Mouse (Mus musculus): ENCODE data around the gene Rcan2.

Gene Rcan2

DNA sequence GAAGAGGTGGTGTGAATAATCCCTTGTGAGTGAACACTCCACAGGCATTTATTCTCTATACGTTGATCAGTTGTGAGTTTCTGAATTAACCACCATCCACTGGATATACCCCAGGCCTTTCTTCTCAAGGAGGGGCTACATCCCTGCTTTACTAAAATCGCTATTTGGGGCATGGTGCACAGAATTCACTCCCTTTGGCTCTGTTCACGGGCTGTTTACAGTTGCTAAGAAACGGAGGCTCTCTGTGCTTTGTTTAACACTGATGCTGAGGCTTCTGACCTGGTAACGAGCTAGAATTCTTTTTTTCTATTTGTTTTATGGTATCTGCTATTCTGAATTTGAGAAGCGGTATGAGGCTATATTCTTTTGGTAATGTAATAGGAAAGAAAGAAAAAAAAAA lies 224.8 kb downstream of the Rcan2 start:
- DNase-seq = no peak

DNA sequence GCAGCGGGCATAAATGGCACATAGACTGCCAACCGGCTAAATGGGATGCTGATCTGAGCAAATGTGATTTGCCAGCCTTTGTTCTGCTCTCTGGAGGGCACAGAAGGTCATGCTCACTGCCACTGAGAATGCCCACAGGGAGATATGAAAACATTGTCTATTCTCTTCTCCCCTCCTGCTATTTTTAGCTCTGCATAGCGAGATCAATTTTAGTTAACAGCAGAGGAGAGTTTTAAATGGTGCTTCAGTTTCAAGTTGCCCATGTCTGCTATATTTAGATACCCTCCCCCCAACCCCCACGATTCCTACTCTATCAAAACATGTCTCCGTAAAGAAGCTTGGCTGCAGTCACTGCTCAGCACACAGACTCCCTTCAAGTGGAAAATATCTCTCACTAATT lies 225.2 kb downstream of the Rcan2 start:
- DNase-seq = peak; percentile 24

DNA sequence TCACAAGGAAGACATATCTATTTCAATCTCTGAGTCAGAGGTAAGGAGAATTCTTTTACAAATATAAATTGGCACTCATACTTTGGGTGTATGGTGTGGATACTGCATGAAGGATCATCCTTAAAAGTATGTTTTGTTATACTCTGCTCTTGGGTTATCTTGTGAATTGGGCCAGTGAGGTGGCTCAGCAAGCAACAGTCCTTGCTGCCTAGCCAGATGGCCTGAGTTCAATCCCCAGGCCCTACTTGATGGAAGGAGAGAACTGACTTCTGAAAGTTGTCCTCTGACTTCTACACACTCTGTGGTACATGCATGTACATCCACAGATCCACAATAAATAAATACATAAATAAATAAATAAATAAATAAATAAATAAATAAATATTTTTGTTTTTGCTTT lies 225.6 kb downstream of the Rcan2 start:
- no peak for DNase-seq

GRCm38 (mm10) chr17:44027311-44027710 lies 226.2 kb downstream of the Rcan2 start:
- no peak for DNase-seq

DNA sequence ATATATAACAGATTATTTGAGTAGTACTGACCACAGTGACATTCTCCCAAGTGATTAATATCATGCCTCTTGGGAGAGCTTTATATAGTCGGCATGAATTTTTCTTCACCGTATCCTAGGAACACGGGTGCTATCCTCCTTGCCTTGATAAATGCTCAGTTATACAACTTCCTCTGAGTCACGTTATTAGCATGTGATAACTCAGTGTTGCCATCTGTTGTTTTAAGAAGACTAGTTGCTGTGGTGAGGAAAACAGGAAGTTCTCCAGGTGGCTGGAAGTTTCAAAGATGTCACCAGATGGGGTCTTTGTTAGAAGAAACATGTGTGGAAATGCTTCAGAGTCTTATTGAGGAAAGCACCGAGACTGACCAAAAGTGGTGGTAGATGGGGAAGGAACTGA lies 228.5 kb downstream of the Rcan2 start:
- DNase-seq = no peak

DNA sequence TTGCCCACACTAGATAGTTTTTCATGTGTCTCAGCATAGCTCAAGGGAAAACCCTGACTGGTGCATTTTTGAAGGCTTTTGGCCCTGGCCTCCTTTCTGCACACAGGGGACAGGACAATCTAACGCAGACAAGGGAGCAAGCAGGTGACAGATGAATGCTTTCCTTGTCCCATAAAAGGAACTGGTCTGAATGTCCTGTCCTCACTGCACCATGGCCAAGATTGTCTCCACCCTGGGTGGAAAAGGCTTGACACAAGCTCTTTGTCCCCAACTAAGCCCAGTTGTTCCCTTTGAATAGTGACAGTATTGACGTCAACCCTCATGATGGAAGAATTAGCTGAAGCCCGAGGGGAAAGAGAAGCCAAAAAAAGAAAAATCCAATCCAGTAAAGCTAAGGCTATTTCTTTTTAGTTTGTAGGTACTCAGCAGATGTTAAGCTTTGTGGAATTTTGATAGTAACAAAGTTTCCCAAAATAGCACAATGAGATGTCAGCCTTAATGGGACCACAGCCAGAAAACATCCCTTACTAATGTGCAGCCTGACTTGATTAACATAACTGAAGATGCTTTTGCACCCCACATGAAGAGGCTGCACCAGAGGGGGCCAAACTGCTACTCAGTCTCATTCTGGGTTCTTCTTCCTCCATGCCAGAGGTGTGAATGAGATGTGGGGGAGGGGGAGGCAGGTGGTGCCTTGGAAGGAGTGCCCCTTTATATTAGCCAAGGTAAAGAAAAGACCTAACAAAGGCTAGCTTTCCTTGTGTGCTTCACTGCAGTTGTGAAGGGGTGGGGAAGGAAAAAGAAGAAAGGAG lies 229.8 kb downstream of the Rcan2 start:
- no peak for DNase-seq

DNA sequence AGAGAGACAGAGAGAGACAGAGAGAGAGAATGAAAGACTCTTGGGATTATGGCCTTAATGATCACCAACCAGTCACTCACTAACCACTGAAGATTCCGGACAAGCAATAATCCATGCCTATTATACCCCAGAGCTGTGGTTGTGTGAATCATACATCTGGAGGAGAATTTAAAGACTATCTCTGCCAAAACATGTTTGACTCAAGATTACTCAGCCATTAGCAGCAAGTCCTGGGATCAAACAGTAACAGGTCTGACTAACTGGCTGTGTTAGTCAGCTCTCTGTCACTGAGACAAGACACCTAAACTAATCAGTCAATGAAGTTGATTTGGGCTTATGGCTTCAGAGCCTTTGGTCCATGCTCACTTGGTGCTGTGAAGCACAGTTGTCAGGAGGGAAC lies 233.9 kb downstream of the Rcan2 start:
- DNase-seq = no peak

GRCm38 (mm10) chr17:44038656-44039055 lies 237.5 kb downstream of the Rcan2 start:
- DNase-seq = peak; percentile 61

GRCm38 (mm10) chr17:44040449-44040848 lies 239.3 kb downstream of the Rcan2 start:
- no peak for DNase-seq

DNA sequence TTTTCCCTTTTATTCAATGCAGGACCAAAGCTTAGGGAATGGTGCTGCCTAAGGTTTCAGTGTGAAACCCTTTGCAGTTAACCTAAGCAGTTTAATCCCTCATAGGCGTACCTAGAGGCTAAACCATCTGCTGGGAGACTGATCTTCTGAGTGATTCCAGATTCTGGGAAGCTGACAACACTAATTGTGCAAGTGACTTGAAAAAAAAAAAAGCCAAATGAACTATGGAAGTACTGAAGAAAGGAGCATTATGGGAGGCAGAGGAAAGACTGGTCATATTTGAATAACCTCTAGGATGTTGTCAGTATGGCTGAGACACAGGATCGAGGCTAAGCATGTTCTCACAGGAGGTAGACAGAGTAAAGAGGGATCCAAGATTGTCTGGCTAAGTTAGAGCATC lies 241.2 kb downstream of the Rcan2 start:
- no peak for DNase-seq

DNA sequence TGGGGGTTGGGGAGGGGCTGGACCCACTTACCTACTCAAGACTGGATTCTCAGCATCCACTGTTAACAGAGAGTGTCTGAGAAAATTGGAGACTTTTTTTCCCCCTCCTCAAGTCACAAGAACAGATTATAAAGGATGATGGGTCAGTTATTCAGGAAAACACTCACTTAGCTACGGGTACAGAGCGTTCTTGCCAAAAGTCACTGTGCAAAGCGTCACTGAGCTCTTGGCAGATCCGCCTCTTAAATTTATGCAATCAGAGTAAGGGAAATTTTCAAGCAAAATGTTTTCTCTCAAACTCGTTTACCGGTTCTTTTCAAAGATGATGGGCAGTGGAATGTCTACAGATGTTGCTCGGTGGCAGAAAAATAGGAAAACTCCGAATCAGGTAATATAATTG lies 241.7 kb downstream of the Rcan2 start:
- no peak for DNase-seq

- no peak for DNase-seq
These were observed 252.3 kb downstream of the Rcan2 start for GRCm38 (mm10) chr17:44053427-44053826.

- no peak for DNase-seq
These were observed 256.0 kb downstream of the Rcan2 start for GRCm38 (mm10) chr17:44057123-44057522.

- no peak for DNase-seq
These were observed 257.0 kb downstream of the Rcan2 start for GRCm38 (mm10) chr17:44058145-44058544.

- DNase-seq = no peak
These were observed 259.6 kb downstream of the Rcan2 start for GRCm38 (mm10) chr17:44060781-44061180.

- DNase-seq = no peak
These were observed 260.2 kb downstream of the Rcan2 start for GRCm38 (mm10) chr17:44061289-44061890.

DNA sequence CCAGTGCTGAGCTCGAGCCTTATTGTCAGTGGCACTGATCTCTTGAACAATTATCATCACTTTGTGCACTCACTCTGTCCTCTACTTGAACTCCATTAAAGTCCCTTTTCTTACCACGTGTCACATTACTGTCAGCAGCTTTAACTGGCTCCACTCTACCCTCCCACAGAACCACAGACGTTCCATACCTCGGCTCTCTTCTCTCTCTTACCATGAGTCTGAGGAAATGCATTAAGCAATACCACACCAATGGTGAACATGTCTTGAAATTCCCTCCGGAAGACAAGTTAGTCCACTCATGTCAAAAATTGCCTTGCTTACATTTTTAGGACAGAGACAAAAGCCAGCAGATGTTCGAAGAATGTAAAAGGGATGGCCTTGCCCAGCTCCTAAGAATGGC lies 267.7 kb downstream of the Rcan2 start:
- no peak for DNase-seq

DNA sequence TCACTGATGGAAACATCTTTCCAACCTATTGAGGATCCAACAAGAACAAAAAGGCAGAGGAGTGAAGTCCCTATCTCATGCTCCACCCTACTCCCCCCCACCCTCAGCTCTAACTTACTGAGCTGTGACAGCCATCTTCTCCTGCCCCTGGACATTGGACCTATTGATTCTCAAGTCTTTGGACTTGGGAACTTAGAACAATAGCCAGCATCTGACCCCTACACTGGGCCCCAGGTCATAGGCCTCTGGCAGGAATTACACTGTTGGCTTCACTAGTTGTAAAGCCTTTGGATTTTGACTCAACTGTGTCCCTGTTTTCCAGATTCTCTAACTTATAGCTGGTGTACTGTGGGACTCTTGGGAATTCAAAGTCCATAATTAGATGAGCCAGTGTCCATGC lies 270.5 kb downstream of the Rcan2 start:
- DNase-seq = no peak

- no peak for DNase-seq
These were observed 274.4 kb downstream of the Rcan2 start for GRCm38 (mm10) chr17:44075601-44076000.

- DNase-seq = peak; percentile 43
These were observed 275.0 kb downstream of the Rcan2 start for GRCm38 (mm10) chr17:44076051-44076680.

DNA sequence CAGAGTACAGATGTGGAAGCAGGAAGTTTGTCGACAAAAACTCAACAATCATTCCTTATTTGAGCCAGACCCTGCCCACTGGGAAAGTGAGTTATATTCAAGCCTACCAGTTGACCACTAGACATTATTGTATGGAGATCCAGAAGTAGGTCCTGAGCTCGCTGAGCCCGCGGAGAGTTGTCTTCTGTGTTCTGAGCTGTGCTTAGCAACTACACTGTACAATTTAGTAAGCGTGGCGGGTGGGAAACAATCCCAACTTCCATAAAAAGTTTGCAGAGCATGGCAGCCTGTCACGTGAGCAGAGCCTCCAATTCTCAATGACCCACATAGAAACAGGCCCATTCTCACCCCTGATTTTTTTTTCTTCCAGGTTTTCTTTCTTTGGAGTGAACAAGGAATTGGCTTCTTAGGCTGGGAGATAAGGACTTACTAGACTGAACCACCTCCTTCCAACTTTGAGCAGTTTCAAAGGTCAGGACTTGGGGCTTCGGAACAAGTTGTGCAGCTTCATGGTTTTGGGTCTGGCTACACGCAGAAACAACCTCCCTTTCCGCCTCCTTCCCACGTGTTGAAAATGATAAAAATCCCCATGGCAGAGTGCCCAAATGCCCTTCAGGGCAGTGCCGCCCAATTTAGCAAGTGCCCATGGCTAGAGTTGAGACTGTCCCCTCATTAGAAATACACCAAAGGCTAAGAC lies 276.1 kb downstream of the Rcan2 start:
- no peak for DNase-seq

- no peak for DNase-seq
These were observed 276.7 kb downstream of the Rcan2 start for GRCm38 (mm10) chr17:44077843-44078160.

GRCm38 (mm10) chr17:44078631-44079350 lies 277.6 kb downstream of the Rcan2 start, which contains the start of gene Enpp5:
Gene Enpp5, plus strand, starts transcription at chr17:44078813.
- peak; percentile 87 for DNase-seq

Data from embryo, embryonic 11 days (tissue).